Mouse (Mus musculus): ENCODE measurements around the gene Sema3e.

Sema3e gene

DNA sequence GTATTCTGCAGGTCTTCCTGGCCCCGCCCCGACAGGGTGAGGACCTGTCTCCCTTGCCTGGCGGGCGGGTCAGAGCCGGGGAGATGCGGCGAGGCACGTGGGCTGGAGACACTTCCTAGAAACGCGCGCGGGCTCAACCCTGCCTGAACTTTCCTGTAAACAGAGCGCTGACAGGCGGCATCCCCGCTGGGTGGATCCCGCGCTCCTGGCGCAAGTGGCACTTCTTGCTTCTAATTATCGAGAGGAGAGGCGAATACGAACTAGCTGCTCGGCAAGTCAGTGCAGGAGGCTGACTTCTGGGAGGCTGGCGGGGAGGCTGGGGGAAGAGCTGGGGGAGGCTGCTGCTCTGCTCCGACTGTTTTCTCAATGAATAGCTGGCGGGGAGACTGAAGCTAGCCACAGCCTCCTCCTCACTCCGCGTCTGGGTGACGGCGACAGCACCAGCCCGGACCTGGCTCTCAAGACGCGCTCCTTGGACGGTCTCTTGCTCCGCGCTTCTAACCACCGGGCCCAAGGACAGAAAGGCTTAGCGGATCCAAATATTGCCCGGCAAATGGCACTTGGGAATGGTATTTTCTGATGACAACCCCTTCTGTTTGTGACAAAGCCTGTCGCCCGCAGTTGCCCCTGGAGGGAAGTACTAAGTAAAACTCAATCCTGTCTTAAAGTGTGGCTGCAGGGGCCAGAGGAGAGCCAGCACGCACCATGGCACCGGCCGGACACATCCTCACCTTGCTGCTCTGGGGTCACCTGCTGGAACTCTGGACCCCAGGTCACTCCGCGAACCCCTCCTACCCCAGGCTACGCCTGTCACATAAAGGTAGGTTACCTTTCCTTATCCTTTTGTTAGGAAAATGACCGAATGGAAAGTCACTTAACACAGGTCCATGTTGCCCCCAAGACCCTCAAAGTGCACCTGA, at the start of gene Sema3e:
Sema3e (plus strand) TSS at position 72 of the 920 bp plus-strand sequence.
- ChIA-PET CTCF (interaction anchor here in 1 of 4 experiments (0.7 kb wide), 1 partner anchor 50 kb away, joined by 3 read pairs; no protein-coding TSS in a partner anchor), POLR2A (interaction anchor here in 1 of 4 experiments (0.6 to 0.8 kb wide), 2 partner anchors 40 to 43 kb away, joined by 4 read pairs; no protein-coding TSS in a partner anchor)

DNA sequence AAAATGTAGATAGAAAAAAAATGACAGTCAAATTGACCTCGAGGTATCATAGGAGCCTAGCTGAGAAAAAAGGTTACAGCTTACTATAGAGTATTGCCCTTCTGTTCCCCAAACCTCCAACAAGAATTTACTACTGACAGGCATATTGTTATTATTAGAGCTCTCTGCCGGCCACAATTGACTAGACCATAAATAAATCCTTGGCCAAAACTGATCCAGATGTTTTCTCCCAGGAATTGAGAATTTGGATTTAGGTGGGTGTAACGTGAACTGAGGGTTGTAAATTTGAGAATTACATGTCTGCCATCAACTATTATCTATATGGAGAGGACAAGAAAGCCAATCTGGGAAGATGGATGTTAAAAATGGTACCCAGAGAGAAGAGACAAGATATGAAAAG, 47.5 kb upstream of the Sema3e start:
- POLR2A ChIA-PET = no interaction called here
- CTCF ChIA-PET = no interaction called here

DNA sequence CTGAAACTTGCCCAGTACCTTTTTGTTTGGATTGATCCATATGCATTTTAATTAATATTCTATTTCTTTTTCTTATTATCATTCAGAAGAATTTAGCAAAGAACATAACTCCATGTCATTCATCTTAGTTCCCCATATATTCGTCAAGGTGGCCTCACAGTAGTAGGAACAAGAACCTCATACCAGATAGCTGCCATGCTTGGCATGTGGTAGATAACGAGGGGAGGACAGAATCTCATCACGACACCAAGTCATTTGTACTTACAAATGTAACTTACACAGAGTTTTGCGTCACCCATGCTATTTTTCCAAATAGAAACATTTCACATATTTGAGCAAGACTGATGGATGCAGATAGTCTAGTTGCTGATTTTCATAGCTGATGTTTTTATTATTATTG, 45.9 kb upstream of the Sema3e start:
- ChIA-PET POLR2A (no interaction called here), CTCF (no interaction called here)

DNA sequence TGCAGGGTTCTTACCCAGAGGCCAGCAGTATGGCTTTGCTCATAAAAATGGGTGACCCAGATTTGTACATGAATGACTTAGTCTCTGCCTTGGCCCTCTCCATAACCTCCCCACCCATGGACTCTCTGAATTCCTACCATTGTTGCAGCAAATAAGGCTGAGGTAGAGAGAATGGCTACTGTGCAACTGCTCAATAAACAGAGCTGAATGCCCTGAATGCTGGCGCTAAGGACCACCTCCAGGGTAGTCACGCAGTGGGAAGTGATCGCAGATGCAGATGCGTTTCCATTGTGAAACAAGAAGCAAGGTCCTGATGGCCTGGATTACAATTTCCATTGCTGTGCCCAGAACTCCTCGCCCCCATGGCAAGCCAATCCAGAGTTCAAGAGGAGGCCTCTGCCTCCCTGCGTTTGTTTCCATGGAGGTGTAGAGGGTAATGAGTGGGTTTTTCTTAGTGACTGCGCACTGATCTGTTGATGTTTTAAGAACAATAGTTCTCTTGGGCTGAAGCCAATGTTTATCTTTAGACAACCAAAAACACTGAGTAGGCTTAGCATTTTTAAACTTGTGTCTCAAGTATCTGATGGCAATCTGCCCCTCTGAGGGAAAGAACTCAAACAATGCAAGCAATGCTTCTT, 42.5 kb upstream of the Sema3e start:
- CTCF ChIA-PET = no interaction called here
- POLR2A ChIA-PET = interaction anchor here in 1 of 4 experiments (0.9 kb wide), 1 partner anchor 43 kb away, joined by 4 read pairs; the partner anchor contains the start of gene Sema3e

DNA sequence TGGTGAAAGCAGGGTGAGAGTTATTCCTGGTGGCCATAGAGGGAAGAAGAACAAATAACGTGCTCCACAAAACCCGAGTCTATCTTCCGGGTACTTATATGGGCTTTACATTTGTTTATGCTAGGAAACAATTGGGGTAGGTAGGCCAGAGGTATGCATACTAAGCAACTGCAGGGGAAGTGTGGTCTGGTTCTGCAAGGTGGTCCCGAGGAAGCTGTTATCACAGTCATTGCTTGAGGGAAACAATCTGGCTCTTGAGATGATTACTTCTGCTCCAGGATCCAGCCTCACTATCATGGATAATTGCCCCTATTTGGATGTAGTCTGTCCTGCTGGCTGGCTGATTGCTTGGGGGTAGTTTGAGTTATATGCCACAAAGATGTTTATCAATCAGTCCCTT, 41.5 kb upstream of the Sema3e start:
- CTCF ChIA-PET = no interaction called here
- POLR2A ChIA-PET = interaction anchor here in 1 of 4 experiments (1.3 kb wide), 1 partner anchor 24 kb away, joined by 3 read pairs; no protein-coding TSS in a partner anchor

DNA sequence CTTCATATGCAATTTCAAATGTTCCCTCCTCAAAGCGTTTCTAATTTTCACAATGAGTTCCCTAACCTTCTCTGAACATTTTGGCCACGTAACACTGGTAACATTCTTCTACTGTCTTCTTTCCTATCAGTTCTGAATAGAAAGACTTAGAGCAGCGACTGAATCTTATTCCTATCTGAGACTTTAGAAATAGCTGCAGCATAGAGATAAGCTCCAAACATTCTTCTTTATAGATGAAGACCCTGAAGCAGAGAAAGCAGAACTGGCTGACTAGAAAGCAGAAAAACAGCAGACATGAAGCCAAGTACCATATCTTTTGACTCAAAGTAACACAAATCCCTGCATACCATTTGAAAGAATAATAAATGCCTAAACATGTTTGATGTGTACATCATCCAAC, 39.4 kb upstream of the Sema3e start:
- ChIA-PET CTCF (no interaction called here), POLR2A (no interaction called here)

DNA sequence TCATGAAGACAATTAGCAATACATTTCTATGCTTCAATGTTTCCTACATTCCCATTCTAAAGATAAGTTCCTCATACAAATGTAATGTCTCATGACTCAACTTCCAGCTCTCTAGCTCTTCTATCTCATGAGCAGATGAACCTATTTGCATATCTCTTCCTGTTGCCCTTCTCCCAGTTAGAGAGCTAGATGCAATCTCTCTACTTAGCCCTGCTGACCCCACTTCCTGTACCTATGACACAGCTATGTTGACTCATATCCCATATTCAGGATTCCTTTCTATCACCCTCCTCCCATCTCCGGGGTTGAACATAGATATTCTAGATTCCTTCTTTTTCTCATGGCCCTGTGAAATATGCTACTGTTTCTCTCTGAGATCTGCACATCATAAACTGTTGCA, 38.0 kb upstream of the Sema3e start:
- ChIA-PET POLR2A (interaction anchor here in 2 of 4 experiments (0.7 kb wide), 2 partner anchors 10 to 28 kb away, joined by 4 to 5 read pairs; no protein-coding TSS in a partner anchor), CTCF (no interaction called here)

DNA sequence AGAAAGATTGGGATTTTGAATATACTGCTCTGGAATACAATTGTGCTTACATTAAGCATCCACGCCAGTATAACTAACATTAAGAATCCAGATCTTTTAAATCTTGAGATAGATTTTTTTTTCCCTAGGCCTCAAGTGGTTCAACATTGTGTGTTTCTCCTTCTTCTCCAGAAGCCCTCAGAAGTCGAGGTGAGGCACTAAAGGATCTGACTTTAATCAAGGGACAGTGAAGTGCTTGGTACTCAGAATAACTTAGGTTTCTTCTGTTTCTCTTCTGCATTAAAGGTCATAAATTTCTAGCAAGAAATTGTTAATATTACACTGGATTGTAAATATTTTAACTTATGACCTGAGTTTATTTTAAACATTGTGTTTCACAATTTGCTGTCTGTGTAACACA, 37.1 kb upstream of the Sema3e start:
- ChIA-PET POLR2A (no interaction called here), CTCF (no interaction called here)

DNA sequence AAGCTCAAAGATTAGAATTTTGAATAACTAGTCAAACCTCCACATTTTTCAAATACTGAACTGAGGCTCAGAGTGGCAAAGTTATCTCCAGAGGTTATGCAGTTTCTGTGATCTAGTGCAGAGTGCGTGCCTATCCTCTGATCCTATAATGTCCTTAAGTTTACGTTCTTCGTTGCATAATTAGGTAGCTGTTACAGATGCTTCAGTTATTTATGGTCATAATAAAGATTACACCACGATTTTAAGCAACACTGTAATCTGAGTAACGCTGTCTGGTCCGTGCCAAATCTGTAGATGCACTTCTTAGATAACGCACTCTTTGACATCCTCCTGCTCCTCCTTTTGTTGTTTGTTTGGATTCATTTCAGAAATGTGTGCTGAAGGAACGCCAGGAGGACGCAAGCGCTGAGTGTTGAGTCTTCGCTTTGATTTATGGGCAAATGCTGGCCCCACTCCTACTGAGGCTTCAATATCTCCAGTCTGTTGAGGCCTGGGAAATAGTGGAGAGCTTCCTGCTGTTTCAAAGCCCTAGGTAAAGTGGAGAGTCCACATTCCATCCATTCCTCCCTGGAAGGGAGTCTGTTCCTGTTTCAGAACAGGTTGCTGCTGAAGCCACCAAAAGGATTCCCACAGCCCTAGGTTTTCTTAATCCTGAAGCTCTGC, 32.2 kb upstream of the Sema3e start:
- ChIA-PET CTCF (no interaction called here), POLR2A (no interaction called here)

DNA sequence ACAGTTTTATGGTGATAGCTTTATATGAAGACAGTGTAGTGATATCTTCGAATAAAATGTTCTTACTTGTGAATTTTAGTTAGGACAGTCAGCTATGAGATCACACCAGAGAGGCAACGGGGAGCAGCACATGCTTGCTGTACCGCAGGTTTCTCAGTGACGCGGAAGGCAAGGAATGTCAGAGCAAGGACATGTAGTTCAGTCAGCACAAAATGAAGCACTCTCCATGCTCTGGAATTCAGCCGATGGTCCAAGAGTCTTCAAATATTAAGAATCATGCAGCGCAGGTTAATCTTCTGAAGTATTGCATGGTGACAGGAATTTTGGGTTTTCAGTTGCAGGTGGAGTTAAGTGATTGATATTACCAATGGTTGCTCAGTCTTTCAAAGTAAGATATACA, 3.3 kb downstream of the Sema3e start:
- CTCF ChIA-PET = interaction anchor here in 1 of 4 experiments (0.7 kb wide), 1 partner anchor 514 kb away, joined by 3 read pairs; no protein-coding TSS in a partner anchor

DNA sequence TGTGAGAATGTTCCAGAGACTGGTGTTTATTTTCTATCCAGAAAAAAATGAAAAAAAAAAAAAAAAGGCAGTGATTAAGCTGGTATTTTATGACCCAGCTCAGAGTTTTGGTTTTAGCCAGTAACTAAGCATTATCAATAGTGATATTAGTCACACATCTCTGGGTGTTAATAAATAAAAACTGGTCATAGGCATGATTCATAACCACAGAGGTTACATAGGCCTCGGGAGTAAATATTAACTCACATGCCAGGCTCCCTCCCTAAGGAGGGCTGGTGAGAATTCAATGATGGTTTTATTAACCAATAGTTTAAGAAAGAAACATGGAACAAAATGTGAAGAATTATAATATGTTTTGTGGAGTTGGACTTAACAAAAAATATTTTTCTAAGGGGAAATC, 5.7 kb downstream of the Sema3e start:
- POLR2A ChIA-PET = interaction anchor here in 2 of 4 experiments (0.6 kb wide), 3 partner anchors 149 to 933 kb away, joined by 4 to 6 read pairs (median 4); no protein-coding TSS in a partner anchor
- CTCF ChIA-PET = no interaction called here

More for the DNA sequence above, 3.3 kb downstream of the Sema3e start:
- POLR2A ChIA-PET = interaction anchor here in 2 of 4 experiments (0.7 to 0.9 kb wide), 3 partner anchors 9 to 24 kb away, joined by 3 to 9 read pairs (median 4); no protein-coding TSS in a partner anchor

DNA sequence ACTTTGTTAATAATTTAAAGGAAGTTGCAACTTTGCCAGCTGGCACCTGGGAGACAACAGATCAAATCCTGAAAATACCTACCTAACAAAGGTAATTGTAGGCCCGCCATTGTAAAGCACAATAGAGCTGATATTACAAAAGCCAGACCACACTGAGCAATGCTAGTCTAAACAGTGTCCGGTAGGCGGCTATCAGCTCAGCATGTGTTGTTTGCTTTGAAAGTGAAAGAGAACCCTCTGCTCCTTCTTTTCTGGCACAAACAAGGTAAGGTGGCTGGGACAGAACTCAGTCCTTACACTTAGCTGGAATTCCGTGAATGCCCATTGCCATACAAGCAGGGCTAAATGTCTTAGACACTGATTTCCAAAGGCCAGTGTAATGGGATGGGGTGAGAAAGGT, 7.0 kb downstream of the Sema3e start:
- CTCF ChIA-PET = no interaction called here
- POLR2A ChIA-PET = interaction anchor here in 1 of 4 experiments (0.5 kb wide), 1 partner anchor 15 kb away, joined by 3 read pairs; no protein-coding TSS in a partner anchor

DNA sequence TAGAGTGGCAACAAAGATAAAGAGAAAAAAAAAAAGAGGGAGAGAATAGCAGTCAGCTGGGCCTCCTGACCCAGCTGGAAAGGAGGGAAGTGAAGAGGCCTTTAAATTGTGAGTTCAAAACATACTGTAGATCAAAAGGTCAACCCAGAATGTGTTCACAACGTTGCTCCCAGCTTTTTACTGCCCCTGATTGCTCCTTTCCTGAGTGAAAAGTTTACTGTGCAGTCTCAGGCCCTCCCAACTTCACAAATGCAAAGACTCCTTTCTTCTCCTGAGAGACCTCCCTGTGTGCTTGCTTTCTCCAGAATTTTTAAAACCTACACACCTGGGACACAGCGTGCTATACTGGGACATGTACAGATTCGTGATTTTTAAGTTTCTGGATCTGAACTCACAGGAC, 8.2 kb downstream of the Sema3e start:
- ChIA-PET CTCF (interaction anchor here in 1 of 4 experiments (1.0 kb wide), 1 partner anchor 337 kb away, joined by 3 read pairs; no protein-coding TSS in a partner anchor), POLR2A (interaction anchor here in 1 of 4 experiments (0.8 kb wide), 1 partner anchor 9 kb away, joined by 3 read pairs; no protein-coding TSS in a partner anchor)

DNA sequence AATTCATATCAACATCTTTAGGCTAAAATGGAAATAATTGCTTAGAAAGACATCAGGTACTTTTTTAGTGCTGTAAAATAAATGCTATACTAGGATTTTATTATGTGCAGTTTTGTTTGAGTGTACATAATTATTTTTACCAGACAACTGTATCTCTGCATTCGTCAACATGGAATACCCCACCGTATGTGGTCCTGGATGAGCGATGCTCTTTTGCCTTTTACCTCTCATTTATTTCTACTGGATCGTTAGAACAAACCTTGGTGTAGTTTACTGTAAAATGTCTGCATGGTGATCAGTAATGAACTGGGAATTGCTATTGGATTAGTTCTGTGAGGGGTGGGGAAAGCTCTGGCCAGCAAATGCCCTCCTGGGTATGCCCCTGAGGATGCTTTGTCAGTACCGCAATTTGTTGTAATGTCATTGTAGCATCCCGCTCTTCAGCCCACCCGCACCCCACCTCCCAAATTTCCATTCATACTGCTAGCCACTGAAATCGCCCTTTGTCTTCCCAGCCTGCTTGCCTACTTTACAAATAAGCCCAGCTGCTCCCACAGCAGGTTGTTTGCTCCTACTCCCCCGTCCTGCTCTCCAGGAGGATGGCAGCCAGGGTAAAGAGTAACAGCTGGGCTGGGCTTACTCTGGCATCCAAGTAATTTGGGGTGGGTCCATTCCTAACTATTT, 13.9 kb downstream of the Sema3e start:
- POLR2A ChIA-PET = no interaction called here

DNA sequence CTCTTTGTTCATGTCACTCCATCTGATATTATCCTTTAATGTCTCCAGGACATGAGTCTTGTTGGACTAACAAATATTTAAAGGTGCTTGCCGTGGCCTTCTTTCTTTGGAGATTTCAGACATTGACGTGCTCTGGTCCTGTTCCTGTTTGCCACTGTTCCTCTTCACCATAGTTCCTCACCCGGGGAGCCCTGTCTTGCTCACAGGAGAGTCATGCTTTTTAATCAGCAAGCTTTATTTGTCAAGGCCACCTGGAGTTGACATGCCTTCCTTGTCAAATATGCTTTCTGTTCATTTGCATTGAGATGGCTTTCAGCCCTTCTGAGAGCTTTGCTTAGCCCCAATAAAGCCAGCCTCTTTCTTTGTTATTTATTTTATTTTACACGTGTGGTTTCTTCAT, 15.1 kb downstream of the Sema3e start:
- POLR2A ChIA-PET = no interaction called here
- CTCF ChIA-PET = no interaction called here

More for the DNA sequence above, 13.9 kb downstream of the Sema3e start:
- CTCF ChIA-PET = no interaction called here

DNA sequence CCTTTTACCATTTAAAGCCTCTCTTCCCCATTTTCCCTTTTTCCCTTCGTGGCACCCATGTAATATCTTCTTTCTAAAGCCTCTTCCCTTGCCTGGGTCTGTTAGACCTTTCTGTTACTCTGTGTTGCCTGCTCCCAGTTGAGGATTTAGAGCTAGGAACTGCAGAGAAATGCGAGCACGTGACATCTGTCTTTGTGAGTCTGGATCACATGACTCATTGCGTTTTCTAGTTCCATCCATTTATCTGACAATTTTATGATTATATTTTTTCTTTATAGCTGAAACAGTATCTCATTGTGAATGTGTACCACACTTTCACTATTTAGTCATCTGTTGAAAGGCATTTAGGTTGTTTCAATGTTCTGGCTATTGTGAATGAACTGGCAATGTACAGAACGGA, 18.0 kb downstream of the Sema3e start:
- CTCF ChIA-PET = no interaction called here
- POLR2A ChIA-PET = no interaction called here

DNA sequence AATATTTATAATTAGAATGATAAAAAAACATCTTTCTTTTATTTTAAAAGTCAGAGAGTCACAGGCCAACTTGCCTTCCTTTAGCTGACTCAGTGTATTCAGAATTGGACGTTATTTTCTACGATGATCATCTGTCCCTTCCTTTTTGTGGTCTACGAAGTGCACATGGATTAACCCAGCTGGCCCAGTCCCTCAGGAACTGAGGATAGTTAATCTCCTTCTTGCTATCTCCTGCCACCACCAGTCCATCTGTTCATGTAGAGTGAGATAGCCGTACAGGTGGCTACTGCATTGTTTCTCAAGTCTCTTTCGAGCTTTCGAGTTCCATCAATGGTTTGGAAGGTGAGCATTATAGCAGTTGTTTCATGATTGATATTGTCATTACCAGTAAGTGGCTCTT, 18.9 kb downstream of the Sema3e start:
- POLR2A ChIA-PET = interaction anchor here in 1 of 4 experiments (0.7 kb wide), 1 partner anchor 151 kb away, joined by 3 read pairs; no protein-coding TSS in a partner anchor
- CTCF ChIA-PET = no interaction called here

DNA sequence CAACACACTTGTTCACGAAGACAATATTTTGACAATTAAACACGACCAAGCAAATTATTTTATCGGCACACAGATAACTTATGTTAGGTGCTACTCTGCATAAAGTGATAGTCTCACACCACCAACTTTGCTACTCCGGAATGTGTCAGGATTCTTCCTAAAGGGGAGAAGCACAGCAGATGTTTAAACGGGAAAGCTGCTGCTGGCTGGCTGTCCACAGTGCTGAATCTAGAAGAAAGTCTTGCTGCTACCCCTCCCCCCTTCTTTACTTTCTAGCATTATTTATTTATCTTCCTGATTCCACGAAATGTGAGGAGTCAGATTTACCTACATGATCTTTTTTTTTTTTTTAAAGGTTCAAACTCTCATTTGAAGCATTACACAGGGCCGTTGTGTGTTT, 23.6 kb downstream of the Sema3e start:
- CTCF ChIA-PET = no interaction called here
- POLR2A ChIA-PET = no interaction called here

DNA sequence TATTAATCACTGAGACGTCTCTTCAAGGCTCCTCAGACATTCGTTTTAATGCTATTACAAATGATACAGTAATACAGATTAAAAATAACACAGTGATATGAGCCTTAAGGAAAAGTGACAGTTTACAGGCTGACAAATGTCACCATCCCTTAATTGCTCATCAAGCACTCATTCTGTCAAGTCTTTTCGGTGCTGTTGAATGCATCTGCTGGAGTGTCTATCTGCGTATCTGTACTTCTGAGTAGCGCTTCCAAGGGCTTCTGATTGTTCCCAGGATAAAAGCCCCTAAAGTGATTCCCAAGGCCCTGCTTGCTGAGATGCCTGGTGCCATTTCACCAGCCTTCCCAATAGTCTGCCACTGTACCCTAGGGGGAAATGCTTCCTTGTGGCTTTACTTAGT, 29.4 kb downstream of the Sema3e start:
- ChIA-PET POLR2A (no interaction called here), CTCF (no interaction called here)

Data from embryonic stem cell, embryonic (primary cell).